Mouse (Mus musculus): Measurements from ENCODE around the gene C1qa. TPM values are rescaled to one million over a fixed set of nuclear protein-coding genes. Genes with fewer than 3 reads are reported as not detected.

Gene C1qa
- total and polyA plus RNA-seq, 3 experiments = 0.12 TPM; not detected in 2

- H3K4me3 ChIP-seq (ENCODE audit: control insufficient read depth in 1 of 2, insufficient read depth in 1 of 2, low read depth in 2 of 2, low read length in 2 of 2) = no peak overlapping the region
- no peaks in the 10 kb centered on the region for H3K79me2 ChIP-seq (ENCODE audit: control insufficient read depth, insufficient read depth, low read length, poor library complexity)
- no peaks in the 10 kb centered on the region for H3K36me3 ChIP-seq (ENCODE audit: control insufficient read depth in 1 of 2, insufficient read depth in 2 of 2, low read length in 2 of 2)
- no peak for DNase-seq (ENCODE audit: low read depth, low spot score)
- H3K4me1 ChIP-seq (ENCODE audit: control insufficient read depth in 1 of 2, insufficient read depth in 2 of 2, low read length in 2 of 2) = no peaks in the 10 kb centered on the region
- TF ChIP-seq MXI1 (IDR thresholded peaks at IDR 0.05; ENCODE audit: low read depth, low read length) (no peak), JUND (IDR thresholded peaks at IDR 0.05; ENCODE audit: low read depth, low read length) (no peak), ZC3H11A (IDR thresholded peaks at IDR 0.05; ENCODE audit: low read depth, low read length) (no peak), SMC3 (IDR thresholded peaks at IDR 0.05; ENCODE audit: low read depth, low read length) (no peak), MAX (IDR thresholded peaks at IDR 0.05; ENCODE audit: low read length) (no peak), EP300 (IDR thresholded peaks at IDR 0.05; ENCODE audit: low read depth in 1 of 2, low read length in 2 of 2) (no peak), SIN3A (IDR thresholded peaks at IDR 0.05; ENCODE audit: low read length) (no peak)
- no peak overlapping the region for H3K9ac ChIP-seq (ENCODE audit: control insufficient read depth, low read depth, low read length, poor library complexity, severe bottlenecking)
- H3K27me3 ChIP-seq (ENCODE audit: control insufficient read depth in 1 of 2, insufficient read depth in 2 of 2, low read length in 2 of 2) = peaks cover 2% of the 10 kb centered on the region in 2 experiments; a peak in 3 of 4 replicates
- no peak overlapping the region for H3K27ac ChIP-seq (ENCODE audit: control insufficient read depth, low read depth, low read length)
- H3K9me3 ChIP-seq (replicated peaks; ENCODE audit: insufficient read depth, low read length) = no peaks in the 10 kb centered on the region
Observed at GRCm38 (mm10) chr4:136852119-136852518, 46.5 kb downstream of the C1qa start.

DNA sequence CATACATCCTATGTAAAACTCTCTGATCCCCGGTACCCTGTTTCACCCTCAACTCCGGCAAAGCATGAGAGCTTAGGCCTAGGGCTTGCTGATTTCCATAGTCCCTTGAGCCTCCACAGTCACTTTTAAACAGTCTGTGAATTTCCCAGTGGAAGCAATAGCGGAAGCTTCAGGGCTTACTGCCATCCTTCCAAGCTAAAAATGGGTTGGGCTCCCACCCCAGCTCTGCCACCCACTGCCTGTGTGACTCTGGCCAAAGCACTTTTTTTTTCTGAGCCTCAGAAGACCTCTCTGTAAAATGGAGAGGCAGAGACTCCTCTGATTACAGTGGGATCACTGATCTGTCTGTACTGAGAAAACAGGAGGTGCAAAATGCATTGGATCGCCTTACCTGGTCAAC is 50.0 kb downstream of the C1qa start:
- Histone ChIP-seq H3K36me3 (ENCODE audit: control insufficient read depth in 1 of 2, insufficient read depth in 2 of 2, low read length in 2 of 2) (no peaks in the 10 kb centered on the region), H3K9ac (ENCODE audit: control insufficient read depth, low read depth, low read length, poor library complexity, severe bottlenecking) (no peak overlapping the region), H3K79me2 (ENCODE audit: control insufficient read depth, insufficient read depth, low read length, poor library complexity) (no peaks in the 10 kb centered on the region), H3K4me1 (ENCODE audit: control insufficient read depth in 1 of 2, insufficient read depth in 2 of 2, low read length in 2 of 2) (no peaks in the 10 kb centered on the region), H3K27me3 (ENCODE audit: control insufficient read depth in 1 of 2, insufficient read depth in 2 of 2, low read length in 2 of 2) (peaks cover 2 to 3% of the 10 kb centered on the region in 2 experiments; a peak in 3 of 4 replicates), H3K4me3 (ENCODE audit: control insufficient read depth in 1 of 2, insufficient read depth in 1 of 2, low read depth in 2 of 2, low read length in 2 of 2) (no peak overlapping the region), H3K27ac (ENCODE audit: control insufficient read depth, low read depth, low read length) (no peak overlapping the region), H3K9me3 (replicated peaks; ENCODE audit: insufficient read depth, low read length) (no peaks in the 10 kb centered on the region)
- DNase-seq (ENCODE audit: low read depth, low spot score) = no peak
- TF ChIP-seq USF1 (IDR thresholded peaks at IDR 0.05; ENCODE audit: low read depth, low read length) (no peak), TCF12 (IDR thresholded peaks at IDR 0.05; ENCODE audit: low read depth, low read length) (no peak), MEF2A (IDR thresholded peaks at IDR 0.05; ENCODE audit: extremely low read depth, insufficient replicate concordance, low read depth, low read length, poor library complexity, severe bottlenecking) (no peak), NRF1 (IDR thresholded peaks at IDR 0.05; ENCODE audit: insufficient read depth, low read depth, low read length, poor library complexity, severe bottlenecking) (no peak), POLR2AphosphoS5 (IDR thresholded peaks at IDR 0.05; ENCODE audit: borderline replicate concordance, low read depth, low read length) (no peak), CTCF (IDR thresholded peaks at IDR 0.05 in 2 of 3, conservative IDR thresholded peaks at IDR 0.05 in 1 of 3; ENCODE audit: control insufficient read depth in 1 of 3, insufficient read depth in 1 of 3, low read depth in 2 of 3, low read length in 3 of 3, poor library complexity in 1 of 3, severe bottlenecking in 1 of 3) (no peak), ELF1 (IDR thresholded peaks at IDR 0.05; ENCODE audit: low read depth, low read length) (no peak), ZKSCAN1 (IDR thresholded peaks at IDR 0.05; ENCODE audit: low read depth, low read length) (no peak), RAD21 (IDR thresholded peaks at IDR 0.05; ENCODE audit: low read depth, low read length) (no peak), USF2 (IDR thresholded peaks at IDR 0.05; ENCODE audit: borderline replicate concordance in 1 of 2, insufficient read depth in 1 of 2, low read depth in 1 of 2, low read length in 2 of 2) (no peak), ZC3H11A (IDR thresholded peaks at IDR 0.05; ENCODE audit: low read depth, low read length) (no peak), TAL1 (IDR thresholded peaks at IDR 0.05; ENCODE audit: low read length) (no peak), MYC (IDR thresholded peaks at IDR 0.05; ENCODE audit: low read depth, low read length) (no peak), MYB (IDR thresholded peaks at IDR 0.05; ENCODE audit: low read depth, low read length) (no peak), MAFK (IDR thresholded peaks at IDR 0.05; ENCODE audit: borderline replicate concordance, low read depth, low read length) (no peak), BHLHE40 (IDR thresholded peaks at IDR 0.05; ENCODE audit: borderline replicate concordance, low read depth, low read length) (no peak), MXI1 (IDR thresholded peaks at IDR 0.05; ENCODE audit: low read depth, low read length) (no peak)

All from MEL (cell line).